Mouse (Mus musculus): Measurements from ENCODE around the gene Myocd.

DNA sequence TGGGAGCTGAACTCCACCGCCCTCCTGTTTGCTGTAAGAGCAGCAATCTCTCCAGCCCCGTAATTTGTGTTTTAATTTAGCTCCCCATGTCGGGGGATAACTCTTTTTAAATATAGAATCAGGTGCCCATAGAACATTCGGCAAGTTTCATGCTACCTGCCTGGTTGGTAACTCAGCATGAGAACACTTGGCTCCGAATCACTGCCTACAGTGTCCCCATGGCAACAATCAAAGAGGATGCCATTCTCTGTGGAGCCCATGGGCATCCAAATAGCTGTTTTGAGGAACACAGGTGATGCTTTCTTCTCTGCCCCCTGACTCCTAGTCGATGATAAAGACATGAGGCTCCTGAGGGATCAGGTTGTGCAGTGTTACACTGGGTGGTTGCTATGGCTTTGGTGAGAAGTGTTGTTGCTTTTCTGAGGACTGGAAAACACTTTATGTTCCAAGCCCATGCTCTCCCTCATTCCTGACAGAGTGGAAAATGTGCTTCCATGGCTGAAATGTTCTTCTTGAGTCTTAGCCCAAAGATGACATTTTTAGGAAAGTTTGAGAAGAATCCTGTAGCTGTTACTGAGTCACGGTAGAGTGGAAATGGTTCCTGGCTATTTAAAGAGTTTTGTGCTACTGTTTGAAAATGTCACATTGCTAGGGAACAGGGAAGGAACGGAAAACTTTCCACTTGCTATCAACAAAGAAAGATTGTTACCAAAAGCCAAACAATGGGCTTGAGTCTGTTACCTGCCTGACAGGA, 23.3 kb downstream of the Myocd start:
- TF ChIP-seq CTCF (IDR thresholded peaks at IDR 0.05; ENCODE audit: extremely low read depth, insufficient read length, insufficient replicate concordance, low read depth, low read length) (no peak), POLR2A (IDR thresholded peaks at IDR 0.05; ENCODE audit: low read depth, low read length) (no peak)
